Mouse (Mus musculus) heart, embryonic 16.5 days (tissue): ENCODE data around the gene Spats2. TPM values are rescaled to one million over a fixed set of nuclear protein-coding genes. Genes with fewer than 3 reads are reported as not detected.
A peak's percentile ranks its signal among the peaks of the same experiment; 100 is the strongest.

Experiments used
- ATAC-seq: fragments of 200-750 bp; cut with Nextera tagmentation; replicated peaks from 2 replicates; pipeline ENCODE4 v1.8.0; 2017; ENCODE audit warnings: moderate number of reproducible peaks; ENCODE audit not compliant: insufficient read depth, low FRiP score; ENCODE audit errors: extremely low read depth
- H3K27ac ChIP-seq: fragments of 300-500 bp; sonication (generic); 2 replicates; pipeline ENCODE4 v1.5.1; 2014; ENCODE audit warnings: mild to moderate bottlenecking, low read length, control low read depth, moderate library complexity
- H3K27me3 ChIP-seq: fragments of 300-500 bp; sonication (generic); 2 replicates; pipeline ENCODE4 v1.6.1; 2014; ENCODE audit warnings: low read length, mixed read lengths; ENCODE audit not compliant: control insufficient read depth, insufficient read depth
- H3K36me3 ChIP-seq: fragments of 300-500 bp; sonication (generic); 2 replicates; pipeline ENCODE4 v1.6.1; 2014; ENCODE audit not compliant: control insufficient read depth, insufficient read depth
- H3K4me1 ChIP-seq: fragments of 300-500 bp; sonication (generic); 2 replicates; pipeline ENCODE4 v1.6.1; 2014; ENCODE audit warnings: low read length, mixed read lengths; ENCODE audit not compliant: control insufficient read depth, insufficient read depth
- H3K4me2 ChIP-seq: fragments of 300-500 bp; sonication (generic); 2 replicates; pipeline ENCODE4 v1.6.1; 2014; ENCODE audit warnings: low read depth, mild to moderate bottlenecking, control low read depth, low read length
- H3K4me3 ChIP-seq: fragments of 300-500 bp; sonication (generic); 2 replicates; pipeline ENCODE4 v1.5.1; 2014; ENCODE audit warnings: mild to moderate bottlenecking, control low read depth, low read length
- H3K9ac ChIP-seq: fragments of 300-500 bp; sonication (generic); 2 replicates; pipeline ENCODE4 v1.6.1; 2014; ENCODE audit warnings: low read length, control low read depth
- H3K9me3 ChIP-seq: fragments of 300-500 bp; sonication (generic); replicated peaks from 2 replicates; pipeline ENCODE4 v1.6.1; 2016; ENCODE audit warnings: low read length; ENCODE audit not compliant: control insufficient read depth
- WGBS: fragments of 180-500 bp; shearing (Covaris S2); extraction: QIAGEN DNeasy Blood & Tissue Kit; methylation state at CpG from one replicate; pipeline ENCODE4 v1.1.7; 2014; 5-methylcytosine and 5-hydroxymethylcytosine counted together
- polyA plus RNA-seq: library from polyadenylated mRNA; unstranded; fragments of >200 nt; fragmentation: Nextera tagmentation; extraction: Ambion mirVana; gene quantifications from 2 replicates; pipeline ENCODE4 v1.2.1, GENCODE M21; 2015

The Spats2 gene
- polyA plus RNA-seq, 1 experiment from 2014 or later: 25.5 TPM

- H3K9me3 ChIP-seq: no peaks in the 10 kb centered on the region
- H3K4me3 ChIP-seq: peak overlapping the region; percentile 53
- ATAC-seq: 0 out of 2 replicates have a peak, but pooled peaks have one; percentile 25
- no peak overlapping the region for H3K27ac ChIP-seq
- H3K4me1 ChIP-seq: peaks cover 17% of the 10 kb centered on the region
- WGBS: under 1% methylated on average over 46 of the region's 46 CpGs
- H3K36me3 ChIP-seq: no peaks in the 10 kb centered on the region
- H3K27me3 ChIP-seq: peaks cover 82% of the 10 kb centered on the region
- peak overlapping the region; percentile 44 for H3K9ac ChIP-seq
- peak overlapping the region; percentile 73 for H3K4me2 ChIP-seq
Observed at GRCm38 (mm10) chr15:99223585-99224207, 98.0 kb downstream of the Spats2 start.

GRCm38 (mm10) chr15:99224208-99224911 lies 98.6 kb downstream of the Spats2 start, which contains the start of gene Kcnh3:
Gene Kcnh3 (plus strand): TSS chr15:99224861.
- Histone ChIP-seq H3K36me3 (no peaks in the 10 kb centered on the region), H3K9me3 (no peaks in the 10 kb centered on the region), H3K4me2 (peak within 1 kb of the TSS; percentile 73), H3K9ac (peak within 1 kb of the TSS; percentile 44), H3K4me1 (peaks cover 17% of the 10 kb centered on the region), H3K27me3 (peaks cover 84% of the 10 kb centered on the region), H3K4me3 (peak within 1 kb of the TSS; percentile 53), H3K27ac (no peak within 1 kb of the TSS)
- WGBS: under 1% methylated on average over 62 of the region's 66 CpGs
- no peak; the same call in 1 of the 2 replicates for ATAC-seq

GRCm38 (mm10) chr15:99225081-99225810 lies 99.5 kb downstream of the Spats2 start:
- peak overlapping the region; percentile 28; the same call in 1 of the 2 replicates for H3K9ac ChIP-seq
- 1% methylated on average over 22 of the region's 22 CpGs for whole genome bisulfite sequencing
- H3K4me1 ChIP-seq: peaks cover 17% of the 10 kb centered on the region
- peaks cover 86% of the 10 kb centered on the region for H3K27me3 ChIP-seq
- no peaks in the 10 kb centered on the region for H3K9me3 ChIP-seq
- H3K4me2 ChIP-seq: peak overlapping the region; percentile 73
- H3K4me3 ChIP-seq: peak overlapping the region; percentile 53
- no peak overlapping the region for H3K27ac ChIP-seq
- no peaks in the 10 kb centered on the region for H3K36me3 ChIP-seq
- ATAC-seq: no peak

GRCm38 (mm10) chr15:99226090-99226489 lies 100.4 kb downstream of the Spats2 start:
- H3K36me3 ChIP-seq: no peaks in the 10 kb centered on the region
- no peak overlapping the region for H3K4me3 ChIP-seq
- H3K4me1 ChIP-seq: peaks cover 17% of the 10 kb centered on the region
- 30% methylated on average over 14 of the region's 14 CpGs for WGBS
- H3K27ac ChIP-seq: no peak overlapping the region
- H3K9ac ChIP-seq: no peak overlapping the region
- no peaks in the 10 kb centered on the region for H3K9me3 ChIP-seq
- ATAC-seq: no peak
- peaks cover 83% of the 10 kb centered on the region for H3K27me3 ChIP-seq
- H3K4me2 ChIP-seq: no peak overlapping the region

- no peak for ATAC-seq
- Histone ChIP-seq H3K36me3 (no peaks in the 10 kb centered on the region), H3K9me3 (no peaks in the 10 kb centered on the region), H3K4me3 (no peak overlapping the region), H3K9ac (no peak overlapping the region), H3K4me1 (no peaks in the 10 kb centered on the region), H3K4me2 (no peak overlapping the region), H3K27ac (no peak overlapping the region), H3K27me3 (peaks cover 41% of the 10 kb centered on the region)
- 69% methylated on average over 10 of the region's 10 CpGs for WGBS
Observed at GRCm38 (mm10) chr15:99231998-99232397, 106.3 kb downstream of the Spats2 start.

GRCm38 (mm10) chr15:99233719-99234118 lies 108.0 kb downstream of the Spats2 start:
- no peak overlapping the region for H3K4me2 ChIP-seq
- H3K36me3 ChIP-seq: no peaks in the 10 kb centered on the region
- WGBS: 59% methylated on average over 17 of the region's 17 CpGs
- H3K4me3 ChIP-seq: no peak overlapping the region
- ATAC-seq: 0 out of 2 replicates have a peak, but pooled peaks have one; percentile 16
- no peak overlapping the region for H3K9ac ChIP-seq
- H3K9me3 ChIP-seq: no peaks in the 10 kb centered on the region
- H3K4me1 ChIP-seq: no peaks in the 10 kb centered on the region
- no peak overlapping the region for H3K27ac ChIP-seq
- H3K27me3 ChIP-seq: peaks cover 23% of the 10 kb centered on the region

GRCm38 (mm10) chr15:99234326-99235010 lies 108.8 kb downstream of the Spats2 start:
- Histone ChIP-seq H3K27ac (no peak overlapping the region), H3K27me3 (peaks cover 20% of the 10 kb centered on the region), H3K9ac (no peak overlapping the region), H3K4me1 (no peaks in the 10 kb centered on the region), H3K9me3 (no peaks in the 10 kb centered on the region), H3K4me2 (no peak overlapping the region), H3K36me3 (no peaks in the 10 kb centered on the region), H3K4me3 (no peak overlapping the region)
- 54% methylated on average over 12 of the region's 12 CpGs for WGBS
- ATAC-seq: no peak

- H3K9ac ChIP-seq: no peak overlapping the region
- no peaks in the 10 kb centered on the region for H3K4me1 ChIP-seq
- peaks cover 12% of the 10 kb centered on the region for H3K36me3 ChIP-seq
- H3K27me3 ChIP-seq: peaks cover 5% of the 10 kb centered on the region
- no peak overlapping the region for H3K27ac ChIP-seq
- 0 out of 2 replicates have a peak, but pooled peaks have one; percentile 16 for ATAC-seq
- H3K4me2 ChIP-seq: no peak overlapping the region
- no peaks in the 10 kb centered on the region for H3K9me3 ChIP-seq
- WGBS: 48% methylated on average over 11 of the region's 11 CpGs
- no peak overlapping the region for H3K4me3 ChIP-seq
Observed at GRCm38 (mm10) chr15:99238006-99238405, 112.3 kb downstream of the Spats2 start.
